Mouse (Mus musculus) frontal cortex, adult (tissue): ENCODE data around the gene Gpr141.

Experiments
- ATAC-seq: cut with Nextera tagmentation; 2 replicates; pipeline ENCODE4 v1.9.2; 2017; ENCODE audit warnings: mild to moderate bottlenecking, moderate library complexity, mixed read lengths; ENCODE audit not compliant: low TSS enrichment

Gene Gpr141

GRCm38 (mm10) chr13:19730826-19731225, 93.2 kb downstream of the Gpr141 start:
- no peak for ATAC-seq

DNA sequence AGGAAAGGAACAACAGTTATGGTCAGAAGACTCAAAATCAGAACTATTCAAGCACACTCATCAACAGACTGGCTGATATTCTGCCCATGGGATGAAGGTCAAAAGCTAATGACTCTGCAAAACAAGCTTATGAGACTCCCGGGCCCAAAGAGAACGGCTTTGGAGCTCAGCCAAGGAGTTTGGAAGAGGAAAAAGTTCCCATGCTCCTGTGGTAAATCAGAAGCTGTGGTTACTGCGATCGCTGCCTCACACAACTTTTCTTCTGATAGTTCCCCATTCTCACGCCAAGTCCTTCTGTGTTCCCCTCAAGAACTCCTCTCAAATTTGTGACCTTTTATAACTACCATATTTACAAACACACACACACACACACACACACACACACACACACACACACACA, 105.1 kb downstream of the Gpr141 start:
- ATAC-seq: no peak

DNA sequence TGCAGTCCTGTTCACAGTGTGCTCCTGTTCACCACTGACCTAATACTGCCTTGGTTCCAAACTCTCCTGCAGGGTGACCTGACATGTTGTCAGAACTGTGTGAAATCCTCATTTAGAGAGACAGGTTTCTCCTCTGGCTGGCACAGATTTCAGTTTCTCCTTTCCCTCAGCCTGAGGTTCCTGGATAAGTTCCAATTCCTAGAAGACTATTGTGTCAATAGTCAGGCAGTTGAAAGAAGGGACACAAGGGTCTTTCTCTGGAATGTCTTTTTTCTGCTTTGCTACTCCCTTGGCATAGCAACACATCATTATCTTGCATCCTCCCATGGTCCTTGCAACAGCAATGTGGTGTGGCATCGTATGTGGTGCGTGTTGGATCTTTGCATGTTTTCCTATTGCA, 106.9 kb downstream of the Gpr141 start:
- no peak for ATAC-seq

- ATAC-seq: no peak
These were observed 120.3 kb downstream of the Gpr141 start for GRCm38 (mm10) chr13:19703806-19704205.

DNA sequence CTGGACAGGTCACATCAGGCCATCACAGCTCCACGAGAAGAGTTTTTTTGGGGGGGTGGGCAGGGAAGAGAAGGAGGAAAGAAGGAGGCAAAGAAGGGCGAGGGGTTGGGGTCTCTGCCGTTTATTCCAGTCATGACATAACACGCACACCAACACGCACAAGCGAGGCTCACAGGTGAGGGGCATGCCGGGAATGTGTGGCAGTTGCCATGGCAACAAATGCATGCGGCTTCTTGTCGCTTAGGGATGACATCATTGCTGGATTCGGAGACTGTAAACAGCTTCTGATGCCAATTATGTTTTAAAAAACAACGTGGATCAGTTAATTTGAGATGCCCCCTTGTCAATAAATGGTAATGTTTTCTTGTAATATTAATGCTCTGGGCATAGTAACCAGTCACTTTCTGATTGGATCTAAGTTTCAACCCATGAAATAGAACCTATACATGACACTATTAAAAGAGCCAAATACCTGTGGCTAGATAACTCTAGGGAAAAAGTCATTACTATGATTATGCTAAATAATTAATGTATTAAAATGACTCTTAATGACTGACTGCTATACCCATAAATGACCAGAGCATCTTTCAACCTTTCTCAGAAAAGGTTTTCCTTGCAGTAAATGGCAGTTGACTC, 122.5 kb downstream of the Gpr141 start:
- ATAC-seq: peak; percentile 69

DNA sequence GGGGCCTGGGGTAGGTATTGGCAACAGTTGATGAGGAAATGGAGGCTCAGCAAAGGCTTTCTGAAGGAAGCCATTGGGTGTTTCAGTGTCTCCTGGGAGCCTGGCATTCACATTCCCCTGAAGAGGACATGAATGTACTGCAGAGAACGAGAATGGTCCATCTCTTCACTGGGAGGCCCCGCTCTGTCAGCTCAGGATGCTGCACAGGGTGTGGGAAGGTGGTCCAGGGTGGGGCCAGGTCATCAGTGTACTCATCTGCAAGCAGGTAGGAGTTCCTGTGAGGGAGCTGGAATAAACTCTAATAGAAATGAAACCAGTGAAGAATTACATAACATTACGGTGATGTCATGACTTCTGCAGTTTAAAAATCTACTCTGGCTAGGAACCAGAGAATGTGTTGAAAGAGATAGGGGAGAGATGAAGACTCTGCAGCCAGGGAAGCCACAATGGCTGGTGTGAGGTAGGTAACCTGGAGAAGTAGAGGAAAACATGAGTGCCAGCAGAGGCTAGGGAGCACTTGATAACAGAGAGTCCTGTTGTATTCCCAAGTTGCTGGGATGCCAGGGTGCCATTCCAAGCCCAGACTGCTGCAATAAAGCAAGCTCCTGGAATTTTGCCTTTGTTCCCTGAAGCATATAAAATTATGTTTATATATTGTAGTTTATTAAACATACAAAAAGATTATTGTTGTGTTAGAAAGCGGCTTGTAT, 123.2 kb downstream of the Gpr141 start:
- no peak for ATAC-seq
